Mouse (Mus musculus) thymus, postnatal 4 days (tissue): ENCODE measurements around the gene Kcnk13.

ENCODE experiments used
- DNase-seq: peaks from one replicate; pipeline ENCODE4 v3.0.0; 2021

Kcnk13 gene

GRCm38 (mm10) chr12:100099971-100100706 lies 135.8 kb downstream of the Kcnk13 start:
- no peak for DNase-seq

GRCm38 (mm10) chr12:100100707-100101030 lies 136.4 kb downstream of the Kcnk13 start:
- DNase-seq = no peak

GRCm38 (mm10) chr12:100101651-100102050 lies 137.4 kb downstream of the Kcnk13 start:
- no peak for DNase-seq

GRCm38 (mm10) chr12:100104530-100104929 lies 140.2 kb downstream of the Kcnk13 start:
- DNase-seq = no peak

- DNase-seq = peak; percentile 89
These were observed 142.1 kb downstream of the Kcnk13 start for GRCm38 (mm10) chr12:100106275-100106895.

- no peak for DNase-seq
These were observed 143.1 kb downstream of the Kcnk13 start for GRCm38 (mm10) chr12:100107436-100107835.

GRCm38 (mm10) chr12:100109986-100110696 lies 145.8 kb downstream of the Kcnk13 start, which contains the start of gene Psmc1:
Gene Psmc1, plus strand, starts transcription at chr12:100110154.
- DNase-seq = peak; percentile 81
